In the genomic region with DNA sequence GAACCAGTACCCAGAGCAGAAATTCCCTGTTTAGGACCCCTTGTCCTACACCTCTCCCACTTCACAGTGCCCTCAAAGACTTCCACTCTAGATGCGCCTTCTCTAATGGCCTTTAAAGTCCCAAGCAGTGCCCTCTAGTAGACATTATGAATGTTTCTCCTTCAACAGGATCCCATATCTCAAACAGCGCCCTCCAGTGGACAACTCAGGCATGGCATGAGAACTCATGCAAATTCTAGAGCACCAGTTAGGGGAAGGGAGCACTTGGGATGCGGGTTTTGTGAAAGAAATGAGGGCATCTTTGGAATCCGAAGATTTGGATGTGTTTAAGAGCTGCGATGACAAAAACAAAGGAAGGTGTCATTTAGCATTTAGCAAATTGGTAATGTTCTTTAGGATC, we compare ENCODE assay signal across 8 mouse cellular contexts. TPM values are rescaled to one million over a fixed set of nuclear protein-coding genes. Genes with fewer than 3 reads are reported as not detected.
DNase-seq lines count a peak whose midpoint lies in the region; ATAC-seq and TF ChIP-seq lines count a peak whose summit lies in the region.

No protein-coding gene starts in this region.

- DNase-seq in adrenal gland, postnatal 14 days = peak; percentile 80
- DNase-seq in adrenal gland, adult 2 months = no peak
- peak; percentile 35 for DNase-seq in lung, adult 2 months
- no peak for DNase-seq in lung, postnatal 25 days (ENCODE audit: low spot score)
- DNase-seq in c-Kit-positive CD71-negative TER-119-negative erythroid progenitor cells, embryonic 14.5 days (ENCODE audit: low read depth) = peak; percentile 73
- no peak for DNase-seq in left cerebral cortex, adult 8-10 months (ENCODE audit: low spot score in 2 of 2)

- ATAC-seq in megakaryocyte, adult 5-6 weeks (ENCODE audit: poor library complexity, severe bottlenecking) = peak; percentile 43; the same call in 1 of the 2 replicates
- no peak for ATAC-seq in erythroblast, adult 5-6 weeks (replicated peaks; ENCODE audit: low FRiP score, poor library complexity, severe bottlenecking)

- WGBS in lung, adult 2 months = 61% methylated on average over 5 of the region's 5 CpGs

- peaks cover 8% of the 10 kb centered on the region for H3K4me1 ChIP-seq in lung, adult 2 months (ENCODE audit: control insufficient read depth, insufficient read depth, low read length)

- no peak for TF ChIP-seq POLR2A in lung, adult 2 months (IDR thresholded peaks at IDR 0.05; ENCODE audit: borderline replicate concordance, extremely low read depth, low read depth, low read length)

- H3K4me3 ChIP-seq in lung, adult 2 months (replicated peaks; ENCODE audit: extremely low read depth, low read depth, low read length) = no peak overlapping the region

- peak; percentile 37 for TF ChIP-seq CTCF in lung, adult 2 months (IDR thresholded peaks at IDR 0.05; ENCODE audit: insufficient read depth, low read length)

RNA-seq across cellular contexts. Expression of gene Ache, which starts 2.3 kb away (rescaled TPM):
- total RNA-seq in adrenal gland, postnatal 14 days (2021) = 10.3 and 17.4 TPM in 2 replicates
- 10 to 100 TPM in 1 of 2 experiments, 1 to 10 TPM in 1; 5.8 to 12.0 TPM for total RNA-seq in adrenal gland, adult 2 months (2021)
- 11.0 and 18.0 TPM in 2 replicates for polyA plus RNA-seq in adrenal gland, adult 2 months (2012; rRNA removed)
- polyA plus RNA-seq in lung, adult 2 months (2012; rRNA removed) = 2.0 and 3.3 TPM in 2 replicates
- total RNA-seq in megakaryocyte, adult 5-6 weeks (2015) = 0.09 and 0.50 TPM in 2 replicates
- total RNA-seq in megakaryocyte, adult 5-6 weeks (2017) = 0.07 and 0.08 TPM in 2 replicates
- 63.5 and 69.6 TPM in 2 replicates for total RNA-seq in erythroblast, adult 5-6 weeks (2015; ENCODE audit: low replicate concordance)
- 55.2 and 63.8 TPM in 2 replicates for total RNA-seq in erythroblast, adult 5-6 weeks (2017; ENCODE audit: low replicate concordance)
- 10 to 100 TPM; 67.5 to 73.8 (median 70.9) TPM for total RNA-seq in left cerebral cortex, adult 8-10 months (2022)

RNA-seq across cellular contexts. Expression of gene Ufsp1, which starts 9.4 kb away (rescaled TPM):
- total RNA-seq in adrenal gland, postnatal 14 days (2021) = 8.0 and 11.9 TPM in 2 replicates
- 10 to 100 TPM in 1 of 2 experiments, 1 to 10 TPM in 1; 9.6 to 15.3 TPM for total RNA-seq in adrenal gland, adult 2 months (2021)
- polyA plus RNA-seq in adrenal gland, adult 2 months (2012; rRNA removed) = 29.8 and 37.9 TPM in 2 replicates
- 7.0 and 7.1 TPM in 2 replicates for polyA plus RNA-seq in lung, adult 2 months (2012; rRNA removed)
- total RNA-seq in megakaryocyte, adult 5-6 weeks (2015) = 0.18 and 1.4 TPM in 2 replicates
- total RNA-seq in megakaryocyte, adult 5-6 weeks (2017) = 0.24 and 0.59 TPM in 2 replicates
- total RNA-seq in erythroblast, adult 5-6 weeks (2015; ENCODE audit: low replicate concordance) = 19.0 and 21.7 TPM in 2 replicates
- total RNA-seq in erythroblast, adult 5-6 weeks (2017; ENCODE audit: low replicate concordance) = 16.6 and 27.9 TPM in 2 replicates
- total RNA-seq in left cerebral cortex, adult 8-10 months (2022) = 10 to 100 TPM; 14.0 to 16.8 (median 16.1) TPM

RNA-seq across cellular contexts. Expression of gene Srrt, which starts 22.4 kb away (rescaled TPM):
- 139 and 168 TPM in 2 replicates for total RNA-seq in adrenal gland, postnatal 14 days (2021)
- total RNA-seq in adrenal gland, adult 2 months (2021) = 100 to 1,000 TPM; 135 to 172 TPM
- polyA plus RNA-seq in adrenal gland, adult 2 months (2012; rRNA removed) = 138 and 150 TPM in 2 replicates
- polyA plus RNA-seq in lung, adult 2 months (2012; rRNA removed) = 107 and 136 TPM in 2 replicates
- 71.9 and 97.1 TPM in 2 replicates for total RNA-seq in megakaryocyte, adult 5-6 weeks (2015)
- 158 and 222 TPM in 2 replicates for total RNA-seq in megakaryocyte, adult 5-6 weeks (2017)
- 85.7 and 166 TPM in 2 replicates for total RNA-seq in erythroblast, adult 5-6 weeks (2015; ENCODE audit: low replicate concordance)
- total RNA-seq in erythroblast, adult 5-6 weeks (2017; ENCODE audit: low replicate concordance) = 227 and 383 TPM in 2 replicates
- 100 to 1,000 TPM; 164 to 219 (median 188) TPM for total RNA-seq in left cerebral cortex, adult 8-10 months (2022)

RNA-seq across cellular contexts. Expression of gene Trip6, which starts 29.2 kb away (rescaled TPM):
- 29.2 and 34.7 TPM in 2 replicates for total RNA-seq in adrenal gland, postnatal 14 days (2021)
- total RNA-seq in adrenal gland, adult 2 months (2021) = 10 to 100 TPM; 28.3 to 41.4 TPM
- 108 TPM in 2 replicates for polyA plus RNA-seq in adrenal gland, adult 2 months (2012; rRNA removed)
- polyA plus RNA-seq in lung, adult 2 months (2012; rRNA removed) = 52.6 and 55.2 TPM in 2 replicates
- total RNA-seq in megakaryocyte, adult 5-6 weeks (2015) = 4.1 and 4.2 TPM in 2 replicates
- total RNA-seq in megakaryocyte, adult 5-6 weeks (2017) = 2.1 and 2.9 TPM in 2 replicates
- 0.96 and 2.1 TPM in 2 replicates for total RNA-seq in erythroblast, adult 5-6 weeks (2015; ENCODE audit: low replicate concordance)
- total RNA-seq in erythroblast, adult 5-6 weeks (2017; ENCODE audit: low replicate concordance) = 2.6 TPM in 1 of 2 replicates, not detected in the other
- total RNA-seq in left cerebral cortex, adult 8-10 months (2022) = 1 to 10 TPM; 3.9 to 7.6 (median 5.1) TPM

RNA-seq across cellular contexts. Expression of gene Slc12a9, which starts 48.4 kb away (rescaled TPM):
- 9.4 and 13.0 TPM in 2 replicates for total RNA-seq in adrenal gland, postnatal 14 days (2021)
- total RNA-seq in adrenal gland, adult 2 months (2021) = 10 to 100 TPM in 1 of 2 experiments, 1 to 10 TPM in 1; 7.3 to 12.4 TPM
- 30.4 and 33.0 TPM in 2 replicates for polyA plus RNA-seq in adrenal gland, adult 2 months (2012; rRNA removed)
- polyA plus RNA-seq in lung, adult 2 months (2012; rRNA removed) = 22.5 and 24.1 TPM in 2 replicates
- total RNA-seq in megakaryocyte, adult 5-6 weeks (2015) = 12.8 and 13.4 TPM in 2 replicates
- total RNA-seq in megakaryocyte, adult 5-6 weeks (2017) = 20.9 and 21.6 TPM in 2 replicates
- 1.9 TPM in 2 replicates for total RNA-seq in erythroblast, adult 5-6 weeks (2015; ENCODE audit: low replicate concordance)
- total RNA-seq in erythroblast, adult 5-6 weeks (2017; ENCODE audit: low replicate concordance) = 0.43 and 0.98 TPM in 2 replicates
- total RNA-seq in left cerebral cortex, adult 8-10 months (2022) = 10 to 100 TPM; 24.4 to 28.0 (median 26.5) TPM

Comparison
In these comparisons a context has a peak if more than half of its experiments do, and no peak if none do; other contexts are left out.
1. DNase-seq: peak in adrenal gland, postnatal 14 days (single experiment), lung, adult 2 months (single experiment) and c-Kit-positive CD71-negative TER-119-negative erythroid progenitor cells, embryonic 14.5 days (single experiment); none in adrenal gland, adult 2 months (single experiment), lung, postnatal 25 days (single experiment) and left cerebral cortex, adult 8-10 months (0 of 2).